22 mouse cellular contexts compared by ENCODE assay signal in the genomic region with DNA sequence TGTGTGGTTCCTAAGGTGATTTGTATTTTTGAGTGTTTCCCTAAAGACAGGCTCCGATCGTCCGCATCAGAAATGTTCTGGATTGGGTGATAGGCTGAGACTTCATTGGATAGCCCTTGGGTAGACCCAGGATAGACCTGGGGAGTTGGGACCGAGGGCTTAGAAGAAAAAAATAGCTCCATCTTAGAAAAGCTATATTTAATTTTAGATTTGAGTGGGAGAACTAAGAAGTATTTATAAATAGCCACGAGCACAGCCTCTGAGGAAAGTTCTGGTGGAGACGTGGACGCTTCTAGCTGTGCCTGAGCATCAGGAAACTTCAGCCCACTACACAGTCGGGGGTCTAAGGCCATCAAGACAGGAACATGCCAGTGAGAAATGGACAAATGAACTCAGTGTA. TPM values are rescaled to one million over a fixed set of nuclear protein-coding genes. Genes with fewer than 3 reads are reported as not detected.
A peak's percentile ranks its signal among the peaks of the same experiment; 100 is the strongest.
DNase-seq lines count a peak whose midpoint lies in the region; ATAC-seq lines count a peak whose summit lies in the region.
"Had no signal": no experiment of that assay in that cellular context is flagged by ENCODE, and none has a peak within 500 bp of the region (broad histone marks: within the 10 kb centered on the region; RNA-seq: fewer than 3 reads in every experiment).

No protein-coding gene starts in this region.

- intact Hi-C loops in heart, postnatal 14 days (cut with DNase I), result no loop called here

- no peak for DNase-seq in heart, postnatal 14 days
- no peak for DNase-seq in spleen, adult 12 weeks (ENCODE audit: low spot score)
- DNase-seq in urinary bladder, adult 2 months (ENCODE audit: low spot score), result no peak
- DNase-seq: adrenal gland, postnatal 14 days; kidney, adult 8-10 months; kidney, postnatal 36 days; lung, embryonic 14.5 days; thymus, adult 18-20 months had no signal

- H3K27ac ChIP-seq in heart, embryonic 11.5 days (ENCODE audit: low read depth, low read length), result peak overlapping the region; percentile 86
- H3K27ac ChIP-seq in limb, embryonic 12.5 days, result 0 out of 2 replicates have a peak overlapping the region, but pooled peaks have one; percentile 41
- H3K27ac ChIP-seq: embryonic facial prominence, embryonic 15.5 days; macrophage; midbrain, embryonic 15.5 days had no signal

- no peak overlapping the region for H3K9ac ChIP-seq in heart, embryonic 11.5 days (ENCODE audit: low read depth, low read length)
- no peak overlapping the region for H3K9ac ChIP-seq in limb, embryonic 12.5 days (replicated peaks)
- H3K9ac ChIP-seq: embryonic facial prominence, embryonic 15.5 days; lung, embryonic 14.5 days; midbrain, embryonic 15.5 days had no signal

- 78% methylated on average over 8 of the region's 8 CpGs for WGBS in heart, embryonic 11.5 days (ENCODE audit: insufficient replicate concordance)
- WGBS in limb, embryonic 12.5 days, result 83% methylated on average over 8 of the region's 8 CpGs

- peaks cover 18% of the 10 kb centered on the region for H3K4me1 ChIP-seq in heart, embryonic 11.5 days (ENCODE audit: control insufficient read depth, insufficient read depth, low read length)
- H3K4me1 ChIP-seq in megakaryocyte, embryonic 14.5 days, result peaks cover 96% of the 10 kb centered on the region
- H3K4me1 ChIP-seq in limb, embryonic 12.5 days (replicated peaks), result peaks cover 30% of the 10 kb centered on the region
- H3K4me1 ChIP-seq: midbrain, embryonic 15.5 days had no signal

- H3K36me3 ChIP-seq in heart, embryonic 11.5 days (ENCODE audit: control insufficient read depth, insufficient read depth, low read length), result no peaks in the 10 kb centered on the region
- peaks cover 32% of the 10 kb centered on the region for H3K36me3 ChIP-seq in megakaryocyte, embryonic 14.5 days (replicated peaks; ENCODE audit: low read length)
- peaks cover 15% of the 10 kb centered on the region for H3K36me3 ChIP-seq in limb, embryonic 12.5 days
- H3K36me3 ChIP-seq: embryonic facial prominence, embryonic 15.5 days; midbrain, embryonic 15.5 days had no signal

- H3K9me3 ChIP-seq in heart, embryonic 11.5 days (replicated peaks; ENCODE audit: control insufficient read depth, low read length), result no peaks in the 10 kb centered on the region
- H3K9me3 ChIP-seq in megakaryocyte, embryonic 14.5 days, result no peaks in the 10 kb centered on the region
- no peaks in the 10 kb centered on the region for H3K9me3 ChIP-seq in limb, embryonic 12.5 days
- H3K9me3 ChIP-seq: embryonic facial prominence, embryonic 15.5 days; midbrain, embryonic 15.5 days had no signal

- H3K4me2 ChIP-seq in heart, embryonic 11.5 days, result no peak overlapping the region
- H3K4me2 ChIP-seq in limb, embryonic 12.5 days, result no peak overlapping the region
- H3K4me2 ChIP-seq: embryonic facial prominence, embryonic 15.5 days; lung, embryonic 14.5 days; midbrain, embryonic 15.5 days had no signal

- ATAC-seq in heart, embryonic 11.5 days (replicated peaks; ENCODE audit: insufficient number of reproducible peaks, low FRiP score, low TSS enrichment), result no peak
- no peak for ATAC-seq in megakaryocyte, adult 5-6 weeks (ENCODE audit: poor library complexity, severe bottlenecking)
- ATAC-seq in limb, embryonic 12.5 days (ENCODE audit: insufficient number of reproducible peaks, insufficient read depth, low FRiP score, low TSS enrichment, low read depth), result no peak
- ATAC-seq: activated CD4-positive, CD25-positive, alpha-beta regulatory T cell, adult 4 months; forebrain, embryonic 14.5 days; inflammation-experienced regulatory T-cells, adult 6 months; midbrain, embryonic 15.5 days; Patski had no signal

- no peak overlapping the region for H3K4me3 ChIP-seq in heart, embryonic 11.5 days (ENCODE audit: low read depth, low read length)
- peak overlapping the region; percentile 1 for H3K4me3 ChIP-seq in megakaryocyte, embryonic 14.5 days (replicated peaks)
- no peak overlapping the region for H3K4me3 ChIP-seq in limb, embryonic 12.5 days (replicated peaks)
- H3K4me3 ChIP-seq: embryonic facial prominence, embryonic 15.5 days; midbrain, embryonic 15.5 days had no signal

- H3K27me3 ChIP-seq in heart, embryonic 11.5 days (ENCODE audit: control insufficient read depth, insufficient read depth, low read length), result no peaks in the 10 kb centered on the region
- no peaks in the 10 kb centered on the region for H3K27me3 ChIP-seq in megakaryocyte, embryonic 14.5 days (replicated peaks)
- H3K27me3 ChIP-seq in limb, embryonic 12.5 days, result no peaks in the 10 kb centered on the region
- H3K27me3 ChIP-seq: embryonic facial prominence, embryonic 15.5 days; midbrain, embryonic 15.5 days; Patski had no signal

RNA-seq across cellular contexts. Expression of a gene that starts 9.8 kb away (rescaled TPM):
- polyA plus RNA-seq in heart, embryonic 11.5 days (2014; fragmentation: Nextera tagmentation; extraction: Ambion mirVana), result 26.0 and 26.6 TPM in 2 replicates
- 10 to 100 TPM in 1 of 2 experiments, 1 to 10 TPM in 1; 8.0 to 10.6 TPM for total RNA-seq in heart, postnatal 14 days (2021)
- polyA plus RNA-seq in megakaryocyte, embryonic 14.5 days (2012; ENCODE audit: insufficient read depth, low replicate concordance), result 1.8 and 3.8 TPM in 2 replicates
- total RNA-seq in megakaryocyte, adult 5-6 weeks (2015), result 12.7 and 14.9 TPM in 2 replicates
- total RNA-seq in megakaryocyte, adult 5-6 weeks (2017), result 23.5 and 23.6 TPM in 2 replicates
- 61.2 and 61.7 TPM in 2 replicates for polyA plus RNA-seq in limb, embryonic 12.5 days (2016; fragmentation: Nextera tagmentation; extraction: Ambion mirVana)
- polyA plus RNA-seq in urinary bladder, adult 2 months (2012; rRNA removed), result 15.2 and 17.2 TPM in 2 replicates

RNA-seq across cellular contexts. Expression of a gene that starts 59.8 kb away (rescaled TPM):
- polyA plus RNA-seq in heart, embryonic 11.5 days (2014; fragmentation: Nextera tagmentation; extraction: Ambion mirVana), result 0.28 TPM in 1 of 2 replicates, not detected in the other
- not detected for total RNA-seq in heart, postnatal 14 days (2021)
- polyA plus RNA-seq in megakaryocyte, embryonic 14.5 days (2012; ENCODE audit: insufficient read depth, low replicate concordance), result 0.48 and 0.96 TPM in 2 replicates
- not detected in 2 replicates for total RNA-seq in megakaryocyte, adult 5-6 weeks (2015)
- 0.07 TPM in 1 of 2 replicates, not detected in the other for total RNA-seq in megakaryocyte, adult 5-6 weeks (2017)
- polyA plus RNA-seq in limb, embryonic 12.5 days (2016; fragmentation: Nextera tagmentation; extraction: Ambion mirVana), result 0.10 and 0.15 TPM in 2 replicates
- polyA plus RNA-seq in urinary bladder, adult 2 months (2012; rRNA removed), result 0.03 and 0.04 TPM in 2 replicates
- total RNA-seq: granulocyte monocyte progenitor cell, adult 5-6 weeks; neutrophil, adult 5-6 weeks had no signal
- polyA plus RNA-seq: activated CD4-positive, CD25-positive, alpha-beta regulatory T cell, adult 4 months; inflammation-experienced regulatory T-cells, adult 6 months; macrophage; Patski; stomach, embryonic 14.5 days had no signal
